Mouse (Mus musculus) CD8-positive naive resting alpha-beta T cell, adult 2 months (primary cell): ENCODE measurements at regions not wholly inside any gene's neighbourhood (a gene's known extent, or its start where the extent isn't known, plus 50 kb on each side); places are given as distances from the start of the nearest gene placed in this dataset.

Experiments
- DNase-seq, 2 experiments: peaks; one replicate each; pipeline ENCODE4 v3.0.0; 2022; ENCODE audit warnings: low read depth in 2 of 2, low spot score in 2 of 2

DNA sequence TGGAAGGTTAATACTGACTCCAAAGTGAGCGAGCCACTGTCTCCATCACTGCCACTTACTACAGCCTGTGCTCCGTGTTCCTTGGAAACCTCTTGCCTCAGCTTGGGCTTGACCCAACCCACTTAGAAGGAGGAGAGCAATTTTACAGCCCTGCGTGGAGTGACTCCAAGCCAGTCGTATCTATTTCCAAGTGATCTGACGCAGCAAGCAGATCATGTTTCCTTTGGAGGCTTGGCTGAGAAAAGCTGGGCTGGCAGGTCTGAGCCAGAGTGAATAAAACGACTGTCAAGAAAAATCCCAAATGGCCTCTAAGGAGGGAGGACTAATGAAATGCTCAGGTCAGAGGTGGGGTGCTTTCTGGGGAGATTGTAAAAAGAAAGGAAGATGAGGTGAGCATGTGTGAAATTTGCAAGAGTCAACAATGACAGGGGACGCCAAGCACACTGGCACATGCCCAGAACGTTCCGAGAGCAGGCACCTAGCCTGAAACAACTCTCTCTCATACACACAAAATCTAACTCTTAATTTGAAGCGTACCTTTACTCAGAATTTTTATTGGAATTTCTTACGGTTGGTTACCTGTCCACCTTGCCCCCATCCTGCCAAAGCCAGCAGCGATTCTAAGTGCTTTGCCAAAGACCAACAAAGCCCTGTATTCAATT is 225.5 kb downstream of the Zfp36l1 start:
- no peak for DNase-seq

DNA sequence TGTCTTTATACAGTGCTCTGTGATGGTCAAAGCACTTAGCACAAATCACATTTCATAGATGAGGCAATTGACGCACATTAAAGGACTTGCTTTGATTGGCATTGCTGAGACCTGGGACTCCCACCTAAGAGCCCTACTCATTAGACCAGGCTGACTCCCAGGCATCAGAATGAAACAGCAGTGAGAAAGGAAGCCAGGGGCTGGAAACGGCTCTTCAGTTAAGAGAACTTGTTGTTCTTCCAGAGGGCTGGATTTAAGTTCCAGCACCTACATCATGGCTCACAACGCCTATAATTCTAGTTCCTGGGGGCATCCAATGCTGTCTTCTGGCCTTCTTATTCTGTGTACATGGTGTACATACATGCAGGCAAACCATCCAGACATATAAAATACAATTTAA is 226.3 kb downstream of the Zfp36l1 start:
- DNase-seq, result no peak

DNA sequence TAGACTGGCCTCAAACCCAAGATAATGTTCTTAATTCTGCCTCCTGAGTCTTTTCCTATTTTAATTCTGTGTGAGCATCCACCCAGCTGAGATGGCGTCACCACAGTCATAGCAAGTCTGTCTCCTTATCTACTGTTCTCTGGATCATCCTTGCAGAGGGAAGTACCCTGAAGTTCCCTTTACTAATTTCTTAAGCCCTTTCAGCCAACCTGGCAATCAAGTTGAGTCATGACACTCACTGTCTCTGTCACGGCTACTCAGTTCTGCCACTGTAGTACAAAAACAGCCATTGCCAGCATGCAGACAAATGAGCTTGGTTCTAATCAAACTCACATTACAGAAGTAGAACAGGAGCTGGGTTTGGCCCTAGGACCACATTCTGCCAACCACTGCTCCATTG is 227.5 kb downstream of the Zfp36l1 start:
- no peak for DNase-seq

DNA sequence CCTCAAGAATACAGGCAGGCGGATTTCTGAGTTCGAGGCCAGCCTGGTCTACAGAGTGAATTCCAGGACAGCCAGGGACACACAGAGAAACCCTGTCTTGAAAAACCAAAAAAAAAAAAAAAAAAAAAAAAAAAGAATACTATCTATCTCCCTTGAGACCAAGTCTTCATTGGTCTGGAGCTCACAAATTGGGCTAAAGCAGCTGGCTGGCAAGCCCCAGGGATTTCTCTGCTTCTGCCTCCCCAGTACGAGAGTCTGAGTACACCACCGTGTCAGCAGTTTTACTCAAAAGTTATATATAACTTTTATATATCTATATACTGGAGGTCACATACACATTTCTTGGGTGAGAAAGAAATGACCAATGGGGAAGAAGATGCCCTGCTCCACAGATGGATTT is 229.2 kb downstream of the Zfp36l1 start:
- no peak for DNase-seq

DNA sequence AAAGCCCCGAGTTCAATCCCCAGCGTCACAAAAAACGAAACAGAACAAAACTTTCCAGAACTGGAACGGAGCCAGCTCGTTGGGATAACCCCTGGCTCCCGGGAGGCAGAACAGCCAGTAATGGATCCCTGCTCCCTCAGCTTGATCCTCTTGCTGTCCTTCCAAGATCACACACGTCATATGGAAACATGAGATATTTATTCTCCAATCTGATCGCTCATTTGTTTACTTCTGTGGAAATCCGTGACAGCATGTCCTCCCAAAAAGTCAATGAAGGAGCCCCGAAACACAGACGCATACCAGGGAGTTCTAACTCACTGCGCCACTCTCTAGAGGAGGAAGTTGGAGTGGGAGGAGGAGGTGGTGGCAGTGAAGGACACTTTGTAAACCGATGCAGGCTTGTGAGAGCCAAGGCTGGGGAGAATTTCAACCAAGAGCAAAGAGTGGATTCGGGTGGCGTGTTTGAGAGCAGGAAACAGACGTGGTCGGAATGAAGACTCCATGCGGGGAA is 232.0 kb downstream of the Zfp36l1 start:
- DNase-seq, result no peak

DNA sequence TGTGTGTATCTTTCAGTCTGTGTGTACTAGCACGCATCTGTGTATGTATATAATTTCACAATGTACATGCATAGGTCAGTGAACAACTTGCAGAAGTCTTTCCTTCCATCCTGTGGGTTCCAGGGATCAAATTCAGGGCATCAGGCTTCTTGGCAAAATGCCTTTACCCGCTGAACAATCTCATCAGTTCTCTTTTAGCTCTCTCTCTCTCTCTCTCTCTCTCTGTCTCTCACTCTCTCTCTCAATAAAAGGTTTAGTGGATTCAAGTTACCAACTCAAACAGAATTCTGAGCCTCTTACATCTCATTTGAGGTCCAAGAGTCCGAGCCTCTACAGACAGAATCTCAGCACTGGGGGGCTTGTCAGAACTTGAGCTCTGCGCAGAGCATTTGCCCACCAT is 232.5 kb downstream of the Zfp36l1 start:
- no peak for DNase-seq

DNA sequence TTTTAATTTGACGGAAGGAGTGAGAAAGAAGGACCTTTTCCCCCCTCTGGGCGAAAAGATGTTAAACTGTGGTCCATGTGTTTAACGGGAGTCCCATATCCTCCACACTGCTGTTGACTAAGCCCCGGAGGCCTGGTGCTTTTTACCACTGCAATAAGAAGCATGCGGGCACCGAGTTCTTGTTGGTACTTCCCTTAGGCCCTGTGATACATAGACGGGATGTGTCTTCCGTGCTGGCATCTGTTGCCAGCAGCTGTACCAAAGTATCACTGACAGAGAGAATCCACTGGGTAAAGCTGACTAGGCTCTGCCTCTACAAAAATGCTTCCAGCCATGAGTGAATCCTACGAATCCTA is 232.9 kb downstream of the Zfp36l1 start:
- DNase-seq, result no peak

DNA sequence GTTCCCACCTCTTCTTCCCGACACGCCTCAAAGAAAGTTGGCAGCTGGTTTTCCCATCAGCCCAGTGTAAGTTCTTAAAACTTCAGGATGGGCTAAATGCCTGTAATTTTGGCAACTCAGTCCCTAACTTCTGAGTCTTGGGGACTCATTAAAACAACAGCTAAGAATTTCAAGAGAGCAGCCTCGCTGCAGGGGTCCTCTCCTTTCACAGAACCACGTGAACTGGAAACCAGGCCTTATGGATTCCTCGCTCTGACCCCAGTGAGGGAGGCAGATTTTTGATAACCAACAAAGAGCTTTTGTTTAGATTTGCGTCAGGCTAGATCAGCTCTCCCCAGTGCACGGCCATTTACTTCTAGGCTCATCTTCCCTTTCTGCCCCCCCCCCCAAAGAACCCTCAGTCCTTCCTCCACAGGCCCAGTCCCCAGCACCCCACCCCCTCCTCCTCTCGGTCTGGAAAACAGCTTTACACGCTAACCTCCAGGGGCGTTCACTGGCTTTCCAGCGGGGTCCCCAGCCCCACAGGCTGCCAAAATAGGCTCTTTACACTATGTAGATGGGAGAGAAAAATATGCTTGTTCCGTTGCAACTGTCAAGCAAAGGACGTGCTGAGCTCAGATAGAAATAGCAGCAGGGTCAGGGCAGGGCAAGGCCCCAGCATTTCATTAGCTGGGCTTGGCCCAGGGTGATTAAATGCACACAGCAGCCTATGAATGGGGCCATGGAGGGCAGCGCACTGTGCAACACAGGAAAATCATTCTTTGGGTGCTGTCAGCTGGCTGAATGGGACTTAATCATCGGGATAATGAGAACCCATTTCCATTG is 233.5 kb downstream of the Zfp36l1 start:
- DNase-seq, result no peak

DNA sequence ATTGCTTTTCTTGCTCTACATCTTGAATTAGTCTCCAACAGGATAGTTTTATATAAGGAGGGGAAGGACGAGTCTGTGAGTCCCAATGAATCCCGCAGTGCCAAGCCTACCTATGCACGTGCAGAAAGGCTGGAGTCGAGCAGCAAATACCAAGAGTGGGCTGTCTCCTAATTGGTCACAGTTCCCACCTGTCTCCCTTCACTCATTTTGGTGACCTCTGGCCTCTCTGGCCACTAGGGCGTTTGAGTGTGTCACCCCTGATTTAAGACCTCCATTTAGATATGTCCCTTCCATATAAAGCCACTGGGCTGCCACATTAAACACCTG is 234.1 kb downstream of the Zfp36l1 start:
- DNase-seq, result no peak

DNA sequence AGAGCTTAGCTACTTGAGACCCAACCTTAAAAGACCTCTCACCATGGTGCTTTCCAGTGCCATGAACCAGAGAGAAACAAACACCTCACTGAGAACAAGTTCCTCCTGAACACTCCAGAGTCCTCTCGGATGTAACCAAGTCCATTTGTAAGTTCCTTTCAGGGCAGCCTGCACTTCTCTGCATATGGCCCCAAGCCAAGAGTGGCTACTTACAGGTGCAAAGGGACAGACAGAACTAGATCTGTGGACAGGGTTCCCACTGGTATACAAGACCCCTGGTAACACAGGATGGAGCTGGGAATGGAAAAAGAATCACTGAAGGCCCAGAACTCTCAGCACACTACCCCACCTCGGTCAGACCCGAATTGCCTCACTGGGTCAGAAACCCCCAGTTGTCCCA is 234.7 kb downstream of the Zfp36l1 start:
- DNase-seq, result no peak

DNA sequence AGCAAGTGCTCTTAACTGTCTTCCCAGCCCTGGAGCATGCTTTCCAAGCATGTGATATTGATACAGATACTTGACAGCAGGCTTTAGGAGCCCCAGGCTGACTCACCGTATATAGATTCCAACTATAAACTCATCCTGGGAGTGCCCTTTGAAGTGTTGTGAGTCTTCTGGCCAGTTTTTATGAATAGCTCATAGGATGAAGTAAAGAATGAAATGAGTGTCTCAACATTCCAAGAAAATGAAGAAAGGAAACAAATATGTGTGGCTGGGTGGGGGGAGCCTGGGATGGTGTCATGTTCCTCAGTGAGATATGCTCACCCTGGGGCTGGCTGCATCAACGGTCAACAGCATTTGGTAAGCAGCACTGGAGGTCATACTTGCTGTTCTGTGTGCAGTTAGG is 238.5 kb downstream of the Zfp36l1 start:
- DNase-seq, result no peak

DNA sequence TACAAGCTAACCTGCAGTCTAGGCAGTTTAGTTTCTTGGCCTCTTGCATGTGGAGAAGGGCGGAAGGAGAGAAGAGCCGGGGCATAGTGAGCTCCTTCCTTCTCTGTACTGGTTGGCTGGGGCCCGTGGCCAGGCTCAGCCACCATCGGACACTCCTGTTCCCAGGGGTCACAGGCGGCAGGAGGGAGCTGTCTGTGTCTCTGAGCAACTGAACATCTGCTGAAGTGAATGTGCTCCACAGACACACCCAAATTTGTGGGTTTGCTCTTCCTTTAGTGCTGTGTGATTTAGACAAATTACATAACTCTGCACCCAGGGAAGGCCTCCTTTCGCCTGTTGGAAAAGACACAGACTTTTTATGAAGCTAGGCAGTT is 247.6 kb downstream of the Zfp36l1 start:
- no peak for DNase-seq

DNA sequence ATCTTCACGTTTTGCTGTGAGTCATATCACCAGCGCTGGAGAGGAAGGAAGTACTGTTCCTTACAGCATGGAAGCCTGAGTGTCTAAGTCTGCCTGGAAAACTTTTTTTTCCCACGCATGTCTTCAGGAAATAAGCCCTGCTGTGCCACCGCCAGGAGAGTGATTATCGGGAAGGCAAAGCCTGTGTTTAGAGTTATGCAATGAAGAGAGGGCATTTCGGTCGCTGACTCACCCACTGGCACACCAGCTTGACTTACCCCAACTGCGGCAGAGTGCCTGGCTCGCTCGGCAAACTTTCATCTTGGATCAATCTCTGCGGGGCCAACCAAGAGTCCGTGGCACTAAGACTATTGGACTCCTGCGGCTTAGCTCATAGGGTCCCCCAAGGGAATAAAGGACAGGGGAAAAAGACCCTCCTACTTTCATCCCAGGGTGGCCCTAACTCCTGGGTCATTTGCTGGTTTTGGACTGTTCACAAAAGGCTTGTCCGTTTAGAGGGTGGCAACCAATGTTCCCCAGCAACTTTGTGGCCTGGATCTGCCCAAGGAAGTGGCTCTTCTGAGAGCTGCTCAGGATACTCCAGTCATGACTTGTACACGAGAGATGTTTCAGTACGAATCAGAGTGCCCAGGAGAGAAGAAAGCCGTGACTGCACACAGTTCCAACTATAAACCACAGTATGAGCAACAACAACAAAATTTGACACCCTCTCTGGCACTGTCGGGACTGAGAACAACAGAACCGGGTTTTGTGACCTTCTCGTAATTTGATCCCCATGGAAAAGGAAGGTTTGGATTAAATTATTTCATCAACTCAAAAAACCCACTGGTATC is 248.3 kb downstream of the Zfp36l1 start:
- DNase-seq, result no peak
